Mouse (Mus musculus) intestine, embryonic 16.5 days (tissue): ENCODE data around the gene 4921507P07Rik. TPM values are rescaled to one million over a fixed set of nuclear protein-coding genes. Genes with fewer than 3 reads are reported as not detected.
A peak's percentile ranks its signal among the peaks of the same experiment; 100 is the strongest.
"Not testable (repeated sequence)": the region's sequence is repeated elsewhere in the genome, so short reads cannot be mapped to it uniquely, and the experiment has no call there.

Source experiments
- ATAC-seq: fragments of 200-750 bp; cut with Nextera tagmentation; 2 replicates; pipeline ENCODE4 v1.8.0; 2017; ENCODE audit warnings: moderate TSS enrichment, moderate library complexity
- H3K27ac ChIP-seq: fragments of 300-500 bp; sonication (generic); 2 replicates; pipeline ENCODE4 v1.5.1; 2014; ENCODE audit warnings: mild to moderate bottlenecking, low read length
- H3K27me3 ChIP-seq: fragments of 300-500 bp; sonication (generic); replicated peaks from 2 replicates; pipeline ENCODE4 v1.6.1; 2014; ENCODE audit warnings: low read length, control low read depth, mixed read lengths; ENCODE audit not compliant: control insufficient read depth, insufficient read depth
- H3K36me3 ChIP-seq: fragments of 300-500 bp; sonication (generic); 2 replicates; pipeline ENCODE4 v1.6.1; 2014; ENCODE audit warnings: low read length, control low read depth; ENCODE audit not compliant: control insufficient read depth, insufficient read depth
- H3K4me1 ChIP-seq: fragments of 300-500 bp; sonication (generic); 2 replicates; pipeline ENCODE4 v1.6.1; 2014; ENCODE audit warnings: low read length, control low read depth, mixed read lengths; ENCODE audit not compliant: control insufficient read depth, insufficient read depth
- H3K4me2 ChIP-seq: fragments of 300-500 bp; sonication (generic); 2 replicates; pipeline ENCODE4 v1.6.1; 2014; ENCODE audit warnings: low read depth, low read length, control low read depth
- H3K4me3 ChIP-seq: fragments of 300-500 bp; sonication (generic); 2 replicates; pipeline ENCODE4 v1.5.1; 2014; ENCODE audit warnings: mild to moderate bottlenecking, low read length
- H3K9ac ChIP-seq: fragments of 300-500 bp; sonication (generic); 2 replicates; pipeline ENCODE4 v1.6.1; 2014; ENCODE audit warnings: low read depth, low read length
- H3K9me3 ChIP-seq: fragments of 300-500 bp; sonication (generic); 2 replicates; pipeline ENCODE4 v1.6.1; 2016; ENCODE audit warnings: low read length, control low read depth; ENCODE audit not compliant: control insufficient read depth
- WGBS: fragments of 180-500 bp; shearing (Covaris S2); extraction: QIAGEN DNeasy Blood & Tissue Kit; methylation state at CpG from one replicate; pipeline ENCODE4 v1.1.7; 2014; 5-methylcytosine and 5-hydroxymethylcytosine counted together
- polyA plus RNA-seq: library from polyadenylated mRNA; unstranded; fragments of >200 nt; fragmentation: Nextera tagmentation; extraction: Ambion mirVana; gene quantifications from 2 replicates; pipeline ENCODE4 v1.2.1, GENCODE M21; 2015

4921507P07Rik gene
- polyA plus RNA-seq, 1 experiment from 2014 or later = 0.44 TPM

DNA sequence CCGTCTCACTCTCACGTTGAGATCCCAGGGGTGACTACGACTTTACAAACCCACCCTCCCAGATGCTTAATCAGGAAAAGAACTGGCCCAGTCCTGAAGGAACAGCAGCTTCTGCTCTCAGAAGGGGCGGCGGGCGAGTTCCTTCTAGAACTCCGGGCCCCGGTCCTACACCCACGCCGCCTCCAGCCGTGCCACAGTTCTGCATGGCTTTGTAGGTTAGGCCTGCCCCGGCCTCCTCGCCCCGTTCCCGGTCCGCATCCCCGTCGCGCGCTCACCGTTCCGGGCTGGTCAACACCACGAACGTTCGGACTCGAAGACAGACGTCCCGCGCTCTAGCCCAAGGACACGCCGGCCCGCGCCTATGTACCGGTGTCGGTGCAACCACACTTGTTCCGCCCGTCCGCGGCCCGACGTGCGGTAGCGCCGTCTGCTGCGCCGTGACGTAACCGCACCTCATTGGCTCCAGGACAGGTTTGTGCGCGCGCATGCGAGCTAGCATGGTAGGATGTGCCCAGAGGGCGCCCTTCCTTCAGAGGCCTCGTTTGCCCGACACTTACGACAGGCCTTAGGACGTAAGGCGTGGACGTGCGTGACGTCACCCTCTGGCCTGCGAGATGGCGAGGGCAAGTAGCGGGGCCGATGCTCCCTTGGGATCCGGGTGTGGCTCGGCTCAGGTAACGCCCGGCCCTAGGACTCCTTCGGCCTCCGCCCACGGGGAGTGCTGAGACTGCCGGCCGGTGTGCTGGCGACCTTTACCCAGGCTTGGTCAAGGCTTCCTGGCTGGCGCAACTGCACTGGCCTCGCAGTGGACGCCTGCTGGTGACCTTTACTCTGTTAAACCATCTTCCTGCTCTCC is 30.1 kb downstream of the 4921507P07Rik start, which contains the start of gene Cycs:
Gene Cycs, minus strand, starts transcription at position 398 of the 856 bp plus-strand sequence.
- H3K9ac ChIP-seq = peak within 1 kb of the TSS; percentile 93
- ATAC-seq = peak; percentile 98
- H3K4me2 ChIP-seq = peak within 1 kb of the TSS; percentile 77
- no peaks in the 10 kb centered on the region for H3K27me3 ChIP-seq
- H3K27ac ChIP-seq = peak within 1 kb of the TSS; percentile 91
- H3K36me3 ChIP-seq = 0 out of 2 replicates have a peak, but pooled peaks cover 3% of the 10 kb centered on the region
- under 1% methylated on average over 78 of the region's 78 CpGs for WGBS
- H3K9me3 ChIP-seq = no peaks in the 10 kb centered on the region
- peak within 1 kb of the TSS; percentile 82 for H3K4me3 ChIP-seq
- peaks cover 5% of the 10 kb centered on the region for H3K4me1 ChIP-seq

GRCm38 (mm10) chr6:50563651-50564050 is 32.8 kb downstream of the 4921507P07Rik start:
- H3K4me3 ChIP-seq = no peak overlapping the region
- H3K4me2 ChIP-seq = no peak overlapping the region
- H3K27ac ChIP-seq = no peak overlapping the region
- H3K36me3 ChIP-seq = 0 out of 2 replicates have a peak, but pooled peaks cover 3% of the 10 kb centered on the region
- no peaks in the 10 kb centered on the region for H3K9me3 ChIP-seq
- H3K4me1 ChIP-seq = peaks cover 5% of the 10 kb centered on the region
- H3K9ac ChIP-seq = no peak overlapping the region
- WGBS = 92% methylated on average over 3 of the region's 3 CpGs
- H3K27me3 ChIP-seq = no peaks in the 10 kb centered on the region
- no peak for ATAC-seq

DNA sequence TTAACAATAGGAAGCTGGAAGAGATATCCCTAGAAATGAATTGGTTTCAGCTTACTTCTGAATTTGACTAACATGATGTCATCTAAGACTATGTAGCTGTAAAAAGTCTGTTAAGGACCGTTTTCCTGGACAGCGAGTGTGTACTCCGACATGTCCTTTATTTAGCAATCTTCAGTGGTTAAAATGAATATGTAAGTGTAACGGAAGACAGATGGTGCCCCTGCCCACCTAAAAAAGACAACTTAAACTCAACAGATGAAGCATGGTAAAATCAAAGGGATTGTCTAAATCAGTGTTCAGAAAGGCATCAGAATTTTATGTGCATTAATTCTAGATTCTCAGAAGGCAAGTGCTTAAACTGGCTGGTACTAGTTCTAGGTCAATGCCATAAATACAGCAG is 34.0 kb downstream of the 4921507P07Rik start:
- H3K4me2 ChIP-seq = no peak overlapping the region
- WGBS = 88% methylated on average over 4 of the region's 4 CpGs
- H3K9me3 ChIP-seq = no peaks in the 10 kb centered on the region
- peaks cover 5% of the 10 kb centered on the region for H3K4me1 ChIP-seq
- H3K36me3 ChIP-seq = 0 out of 2 replicates have a peak, but pooled peaks cover 3% of the 10 kb centered on the region
- ATAC-seq = no peak
- H3K9ac ChIP-seq = no peak overlapping the region
- no peak overlapping the region for H3K27ac ChIP-seq
- no peaks in the 10 kb centered on the region for H3K27me3 ChIP-seq
- no peak overlapping the region for H3K4me3 ChIP-seq

- H3K4me1 ChIP-seq = no peaks in the 10 kb centered on the region
- 0 out of 2 replicates have a peak, but pooled peaks cover 3% of the 10 kb centered on the region for H3K36me3 ChIP-seq
- H3K4me2 ChIP-seq = no peak overlapping the region
- no peaks in the 10 kb centered on the region for H3K9me3 ChIP-seq
- 92% methylated on average over 1 of the region's 1 CpGs for WGBS
- no peaks in the 10 kb centered on the region for H3K27me3 ChIP-seq
- H3K4me3 ChIP-seq = no peak overlapping the region
- no peak overlapping the region for H3K9ac ChIP-seq
- H3K27ac ChIP-seq = no peak overlapping the region
- no peak for ATAC-seq
These were observed 35.7 kb downstream of the 4921507P07Rik start for GRCm38 (mm10) chr6:50560776-50561175.

GRCm38 (mm10) chr6:50558877-50559276 is 37.6 kb downstream of the 4921507P07Rik start:
- no peak overlapping the region for H3K4me3 ChIP-seq
- H3K9ac ChIP-seq = no peak overlapping the region
- H3K4me1 ChIP-seq = no peaks in the 10 kb centered on the region
- H3K27me3 ChIP-seq = no peaks in the 10 kb centered on the region
- no peak overlapping the region for H3K4me2 ChIP-seq
- H3K9me3 ChIP-seq = no peaks in the 10 kb centered on the region
- 0 out of 2 replicates have a peak, but pooled peaks cover 3% of the 10 kb centered on the region for H3K36me3 ChIP-seq
- WGBS = 79% methylated on average over 4 of the region's 4 CpGs
- no peak for ATAC-seq
- no peak overlapping the region for H3K27ac ChIP-seq

DNA sequence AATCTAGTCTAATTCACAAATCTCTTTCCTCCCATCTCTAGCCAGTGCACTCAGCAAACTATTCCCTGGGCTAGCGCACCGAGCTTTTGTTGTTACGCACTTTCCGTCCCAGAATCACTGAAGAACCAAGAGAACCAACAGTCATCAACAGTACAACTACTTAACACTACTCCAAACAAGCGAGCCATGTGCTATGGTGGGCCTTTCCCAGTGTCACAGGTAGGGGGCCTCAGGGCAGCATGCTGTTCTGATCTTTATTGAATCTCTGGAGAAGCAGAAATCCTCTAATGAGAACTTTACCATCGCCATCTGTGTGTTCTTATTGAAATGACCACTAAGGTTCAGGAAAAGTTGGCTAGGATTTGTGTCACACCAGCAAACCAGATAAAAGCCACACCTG is 38.9 kb downstream of the 4921507P07Rik start:
- Histone ChIP-seq H3K9me3 (no peaks in the 10 kb centered on the region), H3K4me2 (no peak overlapping the region), H3K4me3 (no peak overlapping the region), H3K9ac (no peak overlapping the region), H3K27ac (no peak overlapping the region), H3K36me3 (no peaks in the 10 kb centered on the region), H3K4me1 (peaks cover 3% of the 10 kb centered on the region; the same call in 1 of the 2 replicates), H3K27me3 (no peaks in the 10 kb centered on the region)
- ATAC-seq = no peak
- 86% methylated on average over 6 of the region's 6 CpGs for WGBS

DNA sequence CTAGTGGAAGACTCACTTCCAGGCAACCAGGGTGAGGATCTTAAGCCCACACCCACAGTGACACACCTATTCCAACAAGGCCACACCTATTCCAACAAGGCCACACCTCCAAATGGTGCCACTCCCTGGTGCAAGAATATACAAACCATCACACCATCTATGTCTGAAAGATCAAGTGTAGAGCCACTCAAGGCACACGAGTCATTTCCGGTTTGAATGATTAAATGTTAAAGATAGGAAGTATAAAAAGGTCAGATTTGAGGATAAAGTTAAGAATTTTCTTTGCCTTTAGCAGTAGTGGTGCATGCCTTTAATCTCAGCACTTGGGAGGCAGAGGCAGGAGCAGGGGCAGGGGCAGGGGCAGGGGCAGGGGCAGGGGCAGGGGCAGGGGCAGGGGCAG is 42.2 kb downstream of the 4921507P07Rik start:
- ATAC-seq, H3K27me3 ChIP-seq, H3K4me2 ChIP-seq, H3K4me3 ChIP-seq, H3K36me3 ChIP-seq, H3K4me1 ChIP-seq, H3K9me3 ChIP-seq, H3K27ac ChIP-seq, H3K9ac ChIP-seq: not testable (repeated sequence)
- 66% methylated on average over 2 of the region's 2 CpGs for WGBS

DNA sequence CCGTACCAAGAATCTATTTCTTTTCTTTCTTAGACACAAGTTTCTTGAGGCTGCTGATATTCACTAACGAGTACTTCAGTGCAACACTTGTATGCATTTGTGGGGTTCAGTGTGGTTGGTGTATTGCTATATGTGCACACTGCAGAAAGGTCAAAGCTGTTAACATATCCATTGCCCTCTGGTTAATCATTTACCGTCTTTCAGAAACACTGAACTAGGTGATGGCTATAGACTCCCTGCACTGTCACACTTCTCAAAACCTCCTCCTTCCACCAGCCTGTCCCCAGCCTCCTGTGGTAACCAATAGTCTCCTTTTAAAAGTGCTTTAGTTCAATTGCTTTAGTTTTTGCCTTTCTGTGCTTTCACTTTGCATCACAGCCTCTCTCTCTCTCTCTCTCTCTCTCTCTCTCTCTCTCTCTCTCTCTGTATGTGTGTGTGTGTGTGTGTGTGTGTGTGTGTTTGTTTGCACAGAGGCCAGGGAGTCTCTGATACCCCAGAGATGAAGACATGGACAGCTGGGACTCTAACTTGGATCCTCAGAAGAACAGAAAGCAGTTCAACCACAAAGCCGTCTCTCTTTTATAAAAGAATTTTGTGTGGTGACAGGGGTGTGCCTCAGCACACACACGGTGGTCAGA is 43.4 kb downstream of the 4921507P07Rik start:
- 58% methylated on average over 5 of the region's 5 CpGs for WGBS
- no peak overlapping the region for H3K4me3 ChIP-seq
- no peaks in the 10 kb centered on the region for H3K9me3 ChIP-seq
- H3K4me2 ChIP-seq = peak overlapping the region; percentile 7; the same call in 1 of the 2 replicates
- peak; percentile 98 for ATAC-seq
- no peak overlapping the region for H3K9ac ChIP-seq
- peaks cover 4% of the 10 kb centered on the region; the same call in 1 of the 2 replicates for H3K4me1 ChIP-seq
- no peaks in the 10 kb centered on the region for H3K27me3 ChIP-seq
- H3K27ac ChIP-seq = 0 out of 2 replicates have a peak overlapping the region, but pooled peaks have one; percentile 15
- H3K36me3 ChIP-seq = no peaks in the 10 kb centered on the region

DNA sequence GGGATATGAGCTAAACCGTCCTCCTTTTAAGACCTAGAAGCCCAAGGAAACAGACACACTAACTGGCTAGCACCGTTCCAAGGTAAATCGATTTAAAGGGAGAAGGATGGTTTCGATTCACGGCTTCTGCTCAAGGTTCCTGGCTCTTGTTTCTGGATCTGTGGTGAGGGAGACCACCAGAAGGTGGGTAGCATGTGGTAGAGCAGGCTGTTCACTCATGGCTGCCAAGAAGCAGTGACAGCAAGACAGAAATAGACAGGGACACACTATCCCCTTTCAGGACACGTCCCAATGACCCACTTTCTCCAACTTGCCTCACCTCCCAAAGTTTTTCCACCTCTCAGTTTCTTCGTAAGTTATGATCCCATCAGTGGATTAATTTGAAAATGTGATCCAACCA is 46.6 kb downstream of the 4921507P07Rik start:
- Histone ChIP-seq H3K36me3 (no peaks in the 10 kb centered on the region), H3K9me3 (no peaks in the 10 kb centered on the region), H3K27ac (no peak overlapping the region), H3K4me2 (no peak overlapping the region), H3K27me3 (no peaks in the 10 kb centered on the region), H3K4me1 (peaks cover 7% of the 10 kb centered on the region), H3K4me3 (no peak overlapping the region), H3K9ac (no peak overlapping the region)
- WGBS = 80% methylated on average over 7 of the region's 7 CpGs
- no peak for ATAC-seq
